11 mouse cellular contexts compared by ENCODE assay signal in genomic region chr12:79735341-79735785, GRCm38 (mm10).
DNase-seq lines count a peak whose midpoint lies in the region; ATAC-seq lines count a peak whose summit lies in the region.
"Had no signal": no experiment of that assay in that cellular context is flagged by ENCODE, and none has a peak within 500 bp of the region (broad histone marks: within the 10 kb centered on the region; RNA-seq: fewer than 3 reads in every experiment).

No protein-coding gene starts in this region.

- H3K9me3 ChIP-seq in hindbrain, embryonic 10.5 days: no peaks in the 10 kb centered on the region
- H3K9me3 ChIP-seq in hindbrain, embryonic 16.5 days (ENCODE audit: control insufficient read depth, low read length): no peaks in the 10 kb centered on the region
- H3K9me3 ChIP-seq in embryonic facial prominence, embryonic 14.5 days (ENCODE audit: control insufficient read depth, low read length): no peaks in the 10 kb centered on the region

- no peak overlapping the region for H3K4me3 ChIP-seq in hindbrain, embryonic 10.5 days
- no peak overlapping the region for H3K4me3 ChIP-seq in hindbrain, embryonic 16.5 days (ENCODE audit: low read length)
- no peak overlapping the region for H3K4me3 ChIP-seq in embryonic facial prominence, embryonic 14.5 days (ENCODE audit: low read depth, low read length)

- DNase-seq in hindbrain, embryonic 10.5 days (ENCODE audit: low spot score): no peak
- DNase-seq in MN1 (ENCODE audit: low spot score): peak; percentile 53
- peak; percentile 84 for DNase-seq in embryonic facial prominence, embryonic 14.5 days (ENCODE audit: low spot score)
- peak; percentile 66 for DNase-seq in kidney, postnatal 14 days
- DNase-seq in thymus, postnatal 25 days: no peak
- DNase-seq in adrenal gland, postnatal 14 days: no peak
- DNase-seq: cerebellum, adult 11 months; layer of hippocampus, adult 9-11 months; thymus, postnatal 36 days had no signal

- 88% methylated on average over 13 of the region's 13 CpGs for WGBS in hindbrain, embryonic 10.5 days
- 65% methylated on average over 13 of the region's 13 CpGs for WGBS in hindbrain, embryonic 16.5 days
- 56% methylated on average over 13 of the region's 13 CpGs for WGBS in embryonic facial prominence, embryonic 14.5 days

- 0 out of 2 replicates have a peak overlapping the region, but pooled peaks have one; percentile 17 for H3K27ac ChIP-seq in hindbrain, embryonic 10.5 days
- H3K27ac ChIP-seq in hindbrain, embryonic 16.5 days (ENCODE audit: low read depth, low read length): no peak overlapping the region
- peak overlapping the region; percentile 46 for H3K27ac ChIP-seq in embryonic facial prominence, embryonic 14.5 days (replicated peaks; ENCODE audit: low read depth, low read length)
- H3K27ac ChIP-seq: liver, embryonic 14.5 days had no signal

- H3K27me3 ChIP-seq in hindbrain, embryonic 10.5 days (ENCODE audit: insufficient read depth, poor library complexity, severe bottlenecking): no peaks in the 10 kb centered on the region
- no peaks in the 10 kb centered on the region for H3K27me3 ChIP-seq in hindbrain, embryonic 16.5 days (replicated peaks; ENCODE audit: control insufficient read depth, insufficient read depth, low read length)
- H3K27me3 ChIP-seq in embryonic facial prominence, embryonic 14.5 days (replicated peaks; ENCODE audit: control insufficient read depth, insufficient read depth, low read length): no peaks in the 10 kb centered on the region

- no peaks in the 10 kb centered on the region for H3K36me3 ChIP-seq in hindbrain, embryonic 10.5 days
- no peaks in the 10 kb centered on the region for H3K36me3 ChIP-seq in hindbrain, embryonic 16.5 days (ENCODE audit: control insufficient read depth, insufficient read depth, low read length)
- H3K36me3 ChIP-seq in embryonic facial prominence, embryonic 14.5 days (ENCODE audit: control insufficient read depth, insufficient read depth, low read length): no peaks in the 10 kb centered on the region

- H3K4me1 ChIP-seq in hindbrain, embryonic 10.5 days (replicated peaks): peaks cover 14% of the 10 kb centered on the region
- no peaks in the 10 kb centered on the region for H3K4me1 ChIP-seq in hindbrain, embryonic 16.5 days (ENCODE audit: control insufficient read depth, insufficient read depth, low read depth, low read length)
- peaks cover 23% of the 10 kb centered on the region for H3K4me1 ChIP-seq in embryonic facial prominence, embryonic 14.5 days (ENCODE audit: control insufficient read depth, insufficient read depth, low read length)

- H3K9ac ChIP-seq in hindbrain, embryonic 16.5 days (ENCODE audit: low read depth, low read length): no peak overlapping the region
- no peak overlapping the region for H3K9ac ChIP-seq in embryonic facial prominence, embryonic 14.5 days (ENCODE audit: low read depth, low read length)
- H3K9ac ChIP-seq: liver, embryonic 14.5 days had no signal

- H3K4me2 ChIP-seq in hindbrain, embryonic 16.5 days (ENCODE audit: low read length): no peak overlapping the region
- no peak overlapping the region for H3K4me2 ChIP-seq in embryonic facial prominence, embryonic 14.5 days (ENCODE audit: low read depth, low read length)

- ATAC-seq in hindbrain, embryonic 16.5 days: no peak
- ATAC-seq in embryonic facial prominence, embryonic 14.5 days (ENCODE audit: low read depth): peak; percentile 63

Comparison
In these comparisons a context has a peak if more than half of its experiments do, and no peak if none do; other contexts are left out.
1. DNase-seq: peak in MN1 (single experiment), embryonic facial prominence, embryonic 14.5 days (single experiment) and kidney, postnatal 14 days (single experiment); none in hindbrain, embryonic 10.5 days (single experiment), thymus, postnatal 25 days (single experiment) and adrenal gland, postnatal 14 days (single experiment).